Mouse (Mus musculus): ENCODE data around the gene Hist1h4n.
"Not testable (repeated sequence)": the region's sequence is repeated elsewhere in the genome, so short reads cannot be mapped to it uniquely, and the experiment has no call there.

DNA sequence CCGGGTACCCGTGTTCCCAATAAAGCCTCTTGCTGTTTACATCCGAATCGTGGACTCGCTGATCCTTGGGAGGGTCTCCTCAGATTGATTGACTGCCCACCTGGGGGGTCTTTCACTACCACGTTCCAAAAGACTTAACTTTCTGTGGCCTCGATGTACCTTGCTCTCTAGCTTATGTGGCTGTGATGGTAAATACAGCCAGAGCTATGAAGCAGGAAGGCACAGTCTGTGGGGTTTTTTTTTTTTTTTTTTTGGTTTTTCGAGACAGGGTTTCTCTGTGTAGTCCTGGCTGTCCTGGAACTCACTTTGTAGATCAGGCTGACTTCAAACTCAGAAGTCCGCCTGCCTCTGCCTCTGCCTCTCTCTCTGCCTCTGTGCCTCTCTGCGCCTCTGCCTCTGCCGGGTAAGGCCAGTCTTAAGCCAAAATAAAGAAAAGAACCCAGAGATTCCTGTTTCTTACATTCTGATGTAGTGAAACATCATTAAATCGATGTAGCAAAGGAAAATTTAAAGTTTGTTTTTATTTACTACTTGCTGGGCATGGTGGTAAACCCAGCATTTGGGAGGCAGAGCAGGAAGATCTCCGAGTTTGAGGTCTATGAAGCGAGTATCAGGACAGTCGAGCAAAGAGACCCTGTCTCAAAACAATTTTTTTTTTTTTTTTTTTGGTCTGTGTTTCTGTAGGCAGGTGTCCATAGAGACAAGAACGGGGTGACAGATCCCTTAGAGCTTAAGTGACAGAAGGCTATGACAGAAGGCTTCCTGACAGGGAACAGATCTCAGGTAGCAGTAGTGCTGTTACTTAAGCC is 11.7 kb downstream of the Hist1h4n start:
- not testable (repeated sequence) for TF ChIP-seq POLR2A (IDR thresholded peaks at IDR 0.05; ENCODE audit: low read depth, low read length); CTCF (IDR thresholded peaks at IDR 0.05; ENCODE audit: extremely low read depth, insufficient read length, insufficient replicate concordance, low read depth, low read length)

Measured in small intestine, adult 2 months (tissue).